Mouse (Mus musculus): Measurements from ENCODE around the gene Dusp19. TPM values are rescaled to one million over a fixed set of nuclear protein-coding genes. Genes with fewer than 3 reads are reported as not detected.

Dusp19 gene
- polyA plus RNA-seq, 1 experiment from 2014 or later = 17.0 TPM

- Histone ChIP-seq H3K4me3 (replicated peaks) (no peak overlapping the region), H3K9ac (no peak overlapping the region), H3K4me2 (replicated peaks) (no peak overlapping the region), H3K4me1 (no peaks in the 10 kb centered on the region; the same call in 1 of the 2 replicates), H3K36me3 (no peaks in the 10 kb centered on the region), H3K27me3 (no peaks in the 10 kb centered on the region), H3K27ac (replicated peaks) (no peak overlapping the region), H3K9me3 (replicated peaks) (no peaks in the 10 kb centered on the region)
- ATAC-seq (ENCODE audit: insufficient number of reproducible peaks, low FRiP score, low TSS enrichment, low read depth) = no peak
- 87% methylated on average over 3 of the region's 3 CpGs for WGBS
Observed at GRCm38 (mm10) chr2:80599850-80600249, 17.0 kb upstream of the Dusp19 start.

GRCm38 (mm10) chr2:80600611-80601010, 16.2 kb upstream of the Dusp19 start:
- Histone ChIP-seq H3K4me2 (replicated peaks) (no peak overlapping the region), H3K27ac (replicated peaks) (no peak overlapping the region), H3K4me1 (no peaks in the 10 kb centered on the region), H3K4me3 (replicated peaks) (no peak overlapping the region), H3K9me3 (replicated peaks) (no peaks in the 10 kb centered on the region), H3K36me3 (no peaks in the 10 kb centered on the region), H3K9ac (no peak overlapping the region), H3K27me3 (no peaks in the 10 kb centered on the region)
- no peak for ATAC-seq (ENCODE audit: insufficient number of reproducible peaks, low FRiP score, low TSS enrichment, low read depth)

GRCm38 (mm10) chr2:80602756-80603155, 14.1 kb upstream of the Dusp19 start:
- H3K27me3 ChIP-seq = no peaks in the 10 kb centered on the region
- no peaks in the 10 kb centered on the region for H3K36me3 ChIP-seq
- no peaks in the 10 kb centered on the region for H3K9me3 ChIP-seq (replicated peaks)
- no peak overlapping the region for H3K27ac ChIP-seq (replicated peaks)
- no peak for ATAC-seq (ENCODE audit: insufficient number of reproducible peaks, low FRiP score, low TSS enrichment, low read depth)
- no peak overlapping the region for H3K9ac ChIP-seq
- H3K4me1 ChIP-seq = no peaks in the 10 kb centered on the region
- WGBS = 91% methylated on average over 13 of the region's 13 CpGs
- no peak overlapping the region for H3K4me2 ChIP-seq (replicated peaks)
- H3K4me3 ChIP-seq (replicated peaks) = no peak overlapping the region

DNA sequence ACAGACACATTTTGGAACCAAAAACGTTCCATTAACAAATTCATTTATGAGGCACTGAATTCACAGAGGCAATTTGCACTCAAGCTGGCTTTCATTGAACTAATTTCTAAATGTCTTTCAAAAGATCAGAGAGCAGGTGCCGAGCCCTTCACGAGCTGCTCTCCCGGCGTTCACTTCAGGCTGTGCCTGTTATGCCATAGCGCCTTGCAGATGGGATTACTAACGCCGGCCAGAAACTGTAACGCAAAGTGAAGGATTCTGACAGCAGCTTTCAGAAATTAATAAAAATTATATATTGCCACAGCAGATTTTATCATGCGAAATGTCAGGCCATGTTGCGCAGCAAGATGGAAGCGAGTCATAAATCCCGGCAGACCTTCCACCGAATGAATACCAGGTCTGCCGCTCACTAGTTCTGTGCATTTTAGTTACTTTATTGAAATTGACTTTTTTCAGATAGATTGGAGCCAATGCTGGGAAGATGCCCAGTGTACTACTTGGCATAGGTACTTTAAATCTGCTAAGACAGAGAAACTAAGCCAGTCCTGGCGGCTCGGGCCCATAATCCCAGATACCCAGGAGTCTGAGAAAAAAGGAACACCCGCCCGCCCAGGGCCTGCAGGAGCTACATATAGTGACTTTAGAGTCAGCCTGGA, 12.9 kb upstream of the Dusp19 start:
- no peak overlapping the region for H3K9ac ChIP-seq
- no peak for ATAC-seq (ENCODE audit: insufficient number of reproducible peaks, low FRiP score, low TSS enrichment, low read depth)
- 85% methylated on average over 19 of the region's 19 CpGs for WGBS

GRCm38 (mm10) chr2:80612286-80612685, 4.6 kb upstream of the Dusp19 start:
- H3K4me3 ChIP-seq (replicated peaks) = no peak overlapping the region
- no peak for ATAC-seq (ENCODE audit: insufficient number of reproducible peaks, low FRiP score, low TSS enrichment, low read depth)
- no peak overlapping the region for H3K9ac ChIP-seq
- H3K36me3 ChIP-seq = no peaks in the 10 kb centered on the region
- 47% methylated on average over 1 of the region's 1 CpGs for WGBS
- H3K9me3 ChIP-seq (replicated peaks) = no peaks in the 10 kb centered on the region
- H3K4me1 ChIP-seq = no peaks in the 10 kb centered on the region
- no peak overlapping the region for H3K4me2 ChIP-seq (replicated peaks)
- no peaks in the 10 kb centered on the region for H3K27me3 ChIP-seq
- H3K27ac ChIP-seq (replicated peaks) = no peak overlapping the region

More for the DNA sequence above, 12.9 kb upstream of the Dusp19 start:
- no peak overlapping the region for H3K4me2 ChIP-seq (replicated peaks)
- no peaks in the 10 kb centered on the region for H3K27me3 ChIP-seq
- no peak overlapping the region for H3K4me3 ChIP-seq (replicated peaks)
- no peaks in the 10 kb centered on the region for H3K4me1 ChIP-seq
- no peaks in the 10 kb centered on the region for H3K36me3 ChIP-seq
- no peaks in the 10 kb centered on the region for H3K9me3 ChIP-seq (replicated peaks)
- no peak overlapping the region for H3K27ac ChIP-seq (replicated peaks)

GRCm38 (mm10) chr2:80612796-80613195, 4.0 kb upstream of the Dusp19 start:
- 51% methylated on average over 2 of the region's 2 CpGs for WGBS
- 0 out of 2 replicates have a peak, but pooled peaks cover under 1% of the 10 kb centered on the region for H3K4me1 ChIP-seq

DNA sequence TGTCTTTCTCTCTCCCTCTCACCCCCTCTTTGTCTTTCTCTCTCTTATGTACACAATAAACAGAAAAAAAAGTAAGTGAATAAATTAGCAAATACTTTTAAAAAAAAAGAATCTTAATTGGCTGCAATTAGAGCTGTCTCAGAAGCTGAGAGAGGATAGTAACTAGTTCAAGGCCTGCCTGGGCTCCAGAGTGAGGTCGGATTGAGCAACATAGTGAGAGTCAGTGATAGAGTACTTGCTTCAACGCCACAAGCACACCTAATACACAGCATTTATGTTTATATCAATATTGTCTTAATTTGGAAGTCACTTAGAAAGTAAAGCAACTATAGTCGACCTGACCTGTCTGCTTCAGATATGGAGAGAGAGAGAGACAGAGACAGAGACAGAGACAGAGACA, 2.1 kb downstream of the Dusp19 start:
- 0 out of 2 replicates have a peak, but pooled peaks cover 5% of the 10 kb centered on the region for H3K4me1 ChIP-seq
- no peak overlapping the region for H3K4me2 ChIP-seq (replicated peaks)
- no peaks in the 10 kb centered on the region for H3K9me3 ChIP-seq (replicated peaks)
- H3K36me3 ChIP-seq = peaks cover 16% of the 10 kb centered on the region; the same call in 1 of the 2 replicates
- H3K27me3 ChIP-seq = no peaks in the 10 kb centered on the region
- H3K27ac ChIP-seq (replicated peaks) = no peak overlapping the region
- ATAC-seq (ENCODE audit: insufficient number of reproducible peaks, low FRiP score, low TSS enrichment, low read depth) = no peak
- no peak overlapping the region for H3K9ac ChIP-seq
- 83% methylated on average over 3 of the region's 3 CpGs for WGBS
- H3K4me3 ChIP-seq (replicated peaks) = no peak overlapping the region

More at GRCm38 (mm10) chr2:80612796-80613195, 4.0 kb upstream of the Dusp19 start:
- Histone ChIP-seq H3K27ac (replicated peaks) (no peak overlapping the region), H3K9ac (no peak overlapping the region), H3K27me3 (no peaks in the 10 kb centered on the region), H3K4me2 (replicated peaks) (no peak overlapping the region), H3K4me3 (replicated peaks) (no peak overlapping the region), H3K36me3 (no peaks in the 10 kb centered on the region), H3K9me3 (replicated peaks) (no peaks in the 10 kb centered on the region)
- ATAC-seq (ENCODE audit: insufficient number of reproducible peaks, low FRiP score, low TSS enrichment, low read depth) = no peak

GRCm38 (mm10) chr2:80621921-80622320, 5.1 kb downstream of the Dusp19 start:
- no peak overlapping the region for H3K27ac ChIP-seq (replicated peaks)
- no peaks in the 10 kb centered on the region for H3K27me3 ChIP-seq
- WGBS = 89% methylated on average over 3 of the region's 3 CpGs
- H3K36me3 ChIP-seq = peaks cover 29% of the 10 kb centered on the region
- H3K9ac ChIP-seq = no peak overlapping the region
- no peak for ATAC-seq (ENCODE audit: insufficient number of reproducible peaks, low FRiP score, low TSS enrichment, low read depth)
- no peaks in the 10 kb centered on the region for H3K9me3 ChIP-seq (replicated peaks)
- 0 out of 2 replicates have a peak, but pooled peaks cover 5% of the 10 kb centered on the region for H3K4me1 ChIP-seq
- H3K4me2 ChIP-seq (replicated peaks) = no peak overlapping the region
- H3K4me3 ChIP-seq (replicated peaks) = no peak overlapping the region

DNA sequence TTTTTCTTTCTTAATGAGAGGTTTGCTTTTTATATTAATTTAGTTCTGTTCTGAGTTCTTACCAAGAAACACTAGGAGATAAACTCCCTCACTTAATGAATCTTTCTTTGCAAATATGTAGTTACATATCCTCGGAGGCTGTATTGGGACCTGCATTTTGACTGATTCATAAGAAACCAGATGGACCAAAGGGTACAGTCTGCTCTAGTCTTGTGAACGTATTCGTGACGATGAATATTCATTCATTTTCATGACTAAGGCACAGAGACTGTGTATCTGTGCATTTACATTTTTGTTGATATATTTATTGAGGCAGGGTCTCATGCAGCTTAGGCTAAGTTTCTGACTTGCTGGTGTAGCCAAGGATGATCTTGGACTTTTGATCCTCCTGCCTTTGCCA, 7.7 kb downstream of the Dusp19 start:
- Histone ChIP-seq H3K27ac (replicated peaks) (no peak overlapping the region), H3K4me2 (replicated peaks) (no peak overlapping the region), H3K27me3 (no peaks in the 10 kb centered on the region), H3K36me3 (peaks cover 35% of the 10 kb centered on the region), H3K4me1 (no peaks in the 10 kb centered on the region), H3K4me3 (replicated peaks) (no peak overlapping the region), H3K9me3 (replicated peaks) (no peaks in the 10 kb centered on the region), H3K9ac (no peak overlapping the region)
- ATAC-seq (ENCODE audit: insufficient number of reproducible peaks, low FRiP score, low TSS enrichment, low read depth) = no peak
- 95% methylated on average over 4 of the region's 4 CpGs for WGBS

DNA sequence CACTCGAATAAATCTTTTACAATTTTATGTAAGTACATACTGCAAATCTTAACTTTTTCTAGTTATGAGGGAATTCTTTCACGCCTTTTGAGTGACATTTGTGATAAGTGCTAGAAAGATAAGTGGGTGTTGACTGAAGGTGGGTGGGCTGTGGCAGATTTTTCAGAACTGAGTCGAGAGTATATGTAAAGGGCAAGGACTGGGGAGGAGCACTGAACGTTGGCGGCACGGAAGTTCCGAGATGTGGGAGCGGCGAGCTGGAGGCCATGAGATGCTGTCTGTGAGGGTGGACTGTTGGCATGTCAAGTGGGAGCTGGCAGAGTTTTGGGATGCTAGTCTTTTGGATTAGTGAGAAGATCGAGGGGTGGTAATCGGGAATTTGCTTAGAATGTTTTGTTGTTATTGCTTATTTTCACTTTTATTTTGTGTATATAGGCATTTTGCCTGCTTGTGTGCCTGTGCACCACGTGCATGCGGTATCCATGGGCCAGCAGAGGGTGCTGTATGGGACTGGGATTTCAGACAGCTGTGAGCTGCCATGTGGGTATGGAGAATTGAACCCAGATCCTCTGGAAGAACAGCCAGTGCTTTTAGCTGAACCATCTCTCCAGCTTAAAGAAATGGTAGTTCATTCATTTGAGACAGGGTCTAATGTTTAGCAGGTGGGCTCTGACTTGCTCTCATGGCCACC, 15.6 kb downstream of the Dusp19 start:
- H3K27me3 ChIP-seq = no peaks in the 10 kb centered on the region
- no peak overlapping the region for H3K27ac ChIP-seq (replicated peaks)
- no peak overlapping the region for H3K9ac ChIP-seq
- 0 out of 2 replicates have a peak, but pooled peaks cover under 1% of the 10 kb centered on the region for H3K36me3 ChIP-seq
- H3K4me3 ChIP-seq (replicated peaks) = no peak overlapping the region
- WGBS = 92% methylated on average over 13 of the region's 13 CpGs
- no peaks in the 10 kb centered on the region for H3K4me1 ChIP-seq
- no peaks in the 10 kb centered on the region for H3K9me3 ChIP-seq (replicated peaks)
- H3K4me2 ChIP-seq (replicated peaks) = no peak overlapping the region
- no peak for ATAC-seq (ENCODE audit: insufficient number of reproducible peaks, low FRiP score, low TSS enrichment, low read depth)

GRCm38 (mm10) chr2:80638364-80639241, 21.8 kb downstream of the Dusp19 start:
- Histone ChIP-seq H3K4me2 (replicated peaks) (peak overlapping the region; percentile 55), H3K9ac (peak overlapping the region; percentile 58), H3K36me3 (peaks cover 8% of the 10 kb centered on the region), H3K4me3 (replicated peaks) (peak overlapping the region; percentile 81), H3K27me3 (no peaks in the 10 kb centered on the region), H3K4me1 (peaks cover 7% of the 10 kb centered on the region; the same call in 1 of the 2 replicates), H3K27ac (replicated peaks) (peak overlapping the region; percentile 65), H3K9me3 (replicated peaks) (no peaks in the 10 kb centered on the region)
- WGBS = under 1% methylated on average over 45 of the region's 45 CpGs
- peak; percentile 97 for ATAC-seq (ENCODE audit: insufficient number of reproducible peaks, low FRiP score, low TSS enrichment, low read depth)
